Mouse (Mus musculus) limb, embryonic 14.5 days (tissue): ENCODE measurements at regions not wholly inside any gene's neighbourhood (a gene's known extent, or its start where the extent isn't known, plus 50 kb on each side); places are given as distances from the start of the nearest gene placed in this dataset.

Experiments
- ATAC-seq: fragments of 200-750 bp; cut with Nextera tagmentation; 2 replicates; pipeline ENCODE4 v1.8.0; 2017; ENCODE audit warnings: low read depth, moderate number of reproducible peaks, moderate TSS enrichment; ENCODE audit not compliant: low FRiP score
- DNase-seq: peaks from one replicate; pipeline ENCODE4 v3.0.0-alpha.2; 2015; ENCODE audit warnings: low spot score
- H3K27ac ChIP-seq: fragments of 300-500 bp; sonication (generic); replicated peaks from 2 replicates; pipeline ENCODE4 v1.5.1; 2014; ENCODE audit warnings: low read depth, mild to moderate bottlenecking, low read length, moderate library complexity, mixed read lengths
- H3K27me3 ChIP-seq: fragments of 300-500 bp; sonication (generic); 2 replicates; pipeline ENCODE4 v1.6.1; 2014; ENCODE audit warnings: low read length, mixed read lengths; ENCODE audit not compliant: control insufficient read depth, insufficient read depth
- H3K36me3 ChIP-seq: fragments of 300-500 bp; sonication (generic); 2 replicates; pipeline ENCODE4 v1.6.1; 2014; ENCODE audit warnings: mild to moderate bottlenecking, low read length, moderate library complexity, mixed read lengths; ENCODE audit not compliant: control insufficient read depth, insufficient read depth
- H3K4me1 ChIP-seq: fragments of 300-500 bp; sonication (generic); 2 replicates; pipeline ENCODE4 v1.6.1; 2014; ENCODE audit warnings: antibody characterized with exemption, low read length, mixed read lengths; ENCODE audit not compliant: control insufficient read depth, insufficient read depth
- H3K4me2 ChIP-seq: fragments of 300-500 bp; sonication (generic); replicated peaks from 2 replicates; pipeline ENCODE4 v1.6.1; 2014; ENCODE audit warnings: low read depth, mild to moderate bottlenecking, low read length, moderate library complexity; ENCODE audit not compliant: severe bottlenecking
- H3K4me3 ChIP-seq: fragments of 300-500 bp; sonication (generic); replicated peaks from 2 replicates; pipeline ENCODE4 v1.5.1; 2014; ENCODE audit warnings: low read length
- H3K9ac ChIP-seq: fragments of 300-500 bp; sonication (generic); 2 replicates; pipeline ENCODE4 v1.6.1; 2014; ENCODE audit warnings: mild to moderate bottlenecking, low read depth, low read length, moderate library complexity; ENCODE audit not compliant: severe bottlenecking
- H3K9me3 ChIP-seq: fragments of 300-500 bp; sonication (generic); 2 replicates; pipeline ENCODE4 v1.6.1; 2016; ENCODE audit warnings: low read length; ENCODE audit not compliant: control insufficient read depth
- POLR2A ChIP-seq: fragments of 200-500 bp; IDR thresholded peaks from 2 replicates; pipeline ENCODE4 v1.8.0; 2012; ENCODE audit warnings: inconsistent platforms, mild to moderate bottlenecking, moderate library complexity, borderline replicate concordance; ENCODE audit not compliant: insufficient read depth, insufficient read length; ENCODE audit errors: extremely low read depth
- WGBS: fragments of 180-500 bp; shearing (Covaris S2); extraction: QIAGEN DNeasy Blood & Tissue Kit; methylation state at CpG from one replicate; pipeline ENCODE4 v1.1.7; 2014; 5-methylcytosine and 5-hydroxymethylcytosine counted together

DNA sequence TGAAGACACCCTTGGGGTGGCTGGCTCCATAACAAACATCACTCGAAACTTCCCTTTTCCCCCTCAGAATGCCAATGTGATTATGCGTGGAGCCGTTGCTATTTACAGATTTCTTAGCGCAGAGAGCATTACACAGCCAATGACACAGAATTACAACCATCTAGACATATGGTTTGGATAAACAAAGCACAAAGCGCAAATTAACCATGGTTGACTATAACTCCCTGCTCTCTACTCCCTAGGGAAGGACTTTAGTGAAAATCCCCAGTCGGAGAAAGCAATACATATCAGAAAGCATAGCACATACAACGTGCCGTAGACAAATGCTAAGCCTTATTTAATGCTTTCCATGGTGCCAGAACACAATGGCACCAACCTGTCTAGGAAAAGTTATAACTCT lies 131.8 kb downstream of the Tshz3 start:
- H3K9ac ChIP-seq: no peak overlapping the region
- no peaks in the 10 kb centered on the region; the same call in 1 of the 2 replicates for H3K4me1 ChIP-seq
- no peaks in the 10 kb centered on the region for H3K27me3 ChIP-seq
- no peak overlapping the region for H3K27ac ChIP-seq
- 56% methylated on average over 8 of the region's 8 CpGs for WGBS
- no peak overlapping the region for H3K4me3 ChIP-seq
- H3K36me3 ChIP-seq: no peaks in the 10 kb centered on the region
- no peak for TF ChIP-seq POLR2A
- DNase-seq: peak; percentile 22
- H3K4me2 ChIP-seq: no peak overlapping the region
- H3K9me3 ChIP-seq: no peaks in the 10 kb centered on the region
- peak; percentile 41; the same call in 1 of the 2 replicates for ATAC-seq

GRCm38 (mm10) chr7:36830155-36830554 lies 132.2 kb downstream of the Tshz3 start:
- Histone ChIP-seq H3K4me3 (no peak overlapping the region), H3K4me2 (no peak overlapping the region), H3K9ac (no peak overlapping the region), H3K27ac (no peak overlapping the region), H3K27me3 (no peaks in the 10 kb centered on the region), H3K4me1 (no peaks in the 10 kb centered on the region; the same call in 1 of the 2 replicates), H3K36me3 (no peaks in the 10 kb centered on the region), H3K9me3 (no peaks in the 10 kb centered on the region)
- TF ChIP-seq POLR2A: no peak
- DNase-seq (no peak), ATAC-seq (no peak)
- 72% methylated on average over 2 of the region's 2 CpGs for WGBS

DNA sequence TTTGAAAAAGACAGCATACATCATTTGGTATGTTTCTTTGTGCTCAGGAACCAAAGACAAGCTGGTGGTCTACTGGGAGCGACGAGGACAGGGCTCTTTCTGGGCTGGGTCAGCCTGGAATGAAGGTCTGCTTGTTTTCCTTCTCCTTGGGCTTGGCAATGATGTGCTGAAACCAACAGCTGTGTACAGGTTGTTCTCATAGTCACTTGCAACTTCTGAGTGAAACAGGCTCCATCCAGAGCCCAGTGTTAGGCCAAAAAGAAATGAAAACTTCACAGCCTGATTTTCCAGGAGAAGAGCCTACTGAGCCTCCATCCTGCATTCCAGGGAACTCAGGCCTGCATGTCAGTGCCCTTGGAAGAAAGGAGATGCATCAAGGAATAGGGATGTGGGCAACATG lies 150.4 kb downstream of the Tshz3 start:
- 81% methylated on average over 2 of the region's 2 CpGs for WGBS
- H3K27me3 ChIP-seq: no peaks in the 10 kb centered on the region
- no peak for TF ChIP-seq POLR2A
- H3K9me3 ChIP-seq: no peaks in the 10 kb centered on the region
- no peak overlapping the region for H3K9ac ChIP-seq
- no peaks in the 10 kb centered on the region for H3K36me3 ChIP-seq
- no peak for DNase-seq
- no peak overlapping the region for H3K4me3 ChIP-seq
- no peak overlapping the region for H3K4me2 ChIP-seq
- H3K27ac ChIP-seq: no peak overlapping the region
- H3K4me1 ChIP-seq: no peaks in the 10 kb centered on the region
- ATAC-seq: no peak

DNA sequence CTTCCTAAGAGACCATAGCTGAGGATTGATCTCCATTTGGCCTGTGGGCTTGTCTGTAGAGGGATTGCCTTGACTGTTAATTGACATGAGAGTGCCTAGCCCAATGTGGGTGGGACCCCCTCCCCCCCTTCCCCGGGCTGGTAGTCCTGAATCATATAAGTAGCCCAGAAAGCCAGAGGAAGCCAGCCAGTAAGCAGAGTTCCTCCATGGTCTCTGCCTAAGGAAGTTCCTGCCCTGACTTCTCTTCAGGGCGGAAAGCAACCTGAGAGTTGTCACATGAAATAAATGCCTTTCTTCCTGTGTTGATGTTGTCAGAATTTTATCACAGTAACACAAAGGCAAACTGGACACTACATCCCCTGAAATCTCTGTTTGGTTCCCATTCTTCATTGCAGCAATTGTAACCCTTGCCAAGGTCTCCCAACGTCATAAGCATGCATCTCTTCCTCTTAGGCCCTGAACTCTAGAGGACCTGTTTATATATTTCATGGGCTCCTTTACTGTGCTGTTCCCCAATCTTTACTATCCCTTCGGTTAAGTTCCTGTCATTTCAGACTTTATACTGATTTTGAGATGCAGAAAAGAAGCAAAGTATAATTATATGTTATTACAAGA lies 153.5 kb downstream of the Tshz3 start:
- no peak overlapping the region for H3K4me3 ChIP-seq
- no peaks in the 10 kb centered on the region for H3K27me3 ChIP-seq
- no peak for ATAC-seq
- 77% methylated on average over 4 of the region's 4 CpGs for WGBS
- no peak for TF ChIP-seq POLR2A
- no peaks in the 10 kb centered on the region for H3K9me3 ChIP-seq
- H3K9ac ChIP-seq: no peak overlapping the region
- no peak overlapping the region for H3K27ac ChIP-seq
- no peak for DNase-seq
- no peaks in the 10 kb centered on the region for H3K36me3 ChIP-seq
- no peaks in the 10 kb centered on the region for H3K4me1 ChIP-seq
- H3K4me2 ChIP-seq: no peak overlapping the region

GRCm38 (mm10) chr7:36854308-36854707 lies 156.4 kb downstream of the Tshz3 start:
- no peak for ATAC-seq

GRCm38 (mm10) chr7:36859428-36859827 lies 161.5 kb downstream of the Tshz3 start:
- ATAC-seq (no peak), DNase-seq (no peak)
- H3K27ac ChIP-seq: no peak overlapping the region
- no peak overlapping the region for H3K4me3 ChIP-seq
- H3K9me3 ChIP-seq: no peaks in the 10 kb centered on the region
- H3K27me3 ChIP-seq: no peaks in the 10 kb centered on the region
- no peak overlapping the region for H3K4me2 ChIP-seq
- no peak overlapping the region for H3K9ac ChIP-seq
- H3K4me1 ChIP-seq: no peaks in the 10 kb centered on the region
- TF ChIP-seq POLR2A: no peak
- H3K36me3 ChIP-seq: no peaks in the 10 kb centered on the region
- WGBS: 89% methylated on average over 7 of the region's 7 CpGs

More at GRCm38 (mm10) chr7:36854308-36854707, 156.4 kb downstream of the Tshz3 start:
- Histone ChIP-seq H3K9ac (no peak overlapping the region), H3K9me3 (no peaks in the 10 kb centered on the region), H3K36me3 (no peaks in the 10 kb centered on the region), H3K27ac (no peak overlapping the region), H3K4me1 (no peaks in the 10 kb centered on the region), H3K4me2 (no peak overlapping the region), H3K4me3 (no peak overlapping the region), H3K27me3 (no peaks in the 10 kb centered on the region)
- TF ChIP-seq POLR2A: no peak
- no peak for DNase-seq
